Mouse (Mus musculus): Measurements from ENCODE around the gene Zswim1. TPM values are rescaled to one million over a fixed set of nuclear protein-coding genes. Genes with fewer than 3 reads are reported as not detected.
"Not testable (repeated sequence)": the region's sequence is repeated elsewhere in the genome, so short reads cannot be mapped to it uniquely, and the experiment has no call there.

Zswim1 gene
- polyA plus RNA-seq, 1 experiment from 2014 or later: 21.4 TPM

- no peaks in the 10 kb centered on the region for H3K27me3 ChIP-seq
- H3K36me3 ChIP-seq (replicated peaks): peaks cover 75% of the 10 kb centered on the region
- no peaks in the 10 kb centered on the region for H3K9me3 ChIP-seq
- no peak overlapping the region for H3K9ac ChIP-seq
- no peak for ATAC-seq (ENCODE audit: low FRiP score)
- WGBS: 88% methylated on average over 4 of the region's 4 CpGs
- no peak overlapping the region for H3K4me3 ChIP-seq (replicated peaks)
- no peak overlapping the region for H3K27ac ChIP-seq
- H3K4me2 ChIP-seq: no peak overlapping the region
- no peaks in the 10 kb centered on the region for H3K4me1 ChIP-seq
Observed at GRCm38 (mm10) chr2:164795868-164796267, 26.6 kb upstream of the Zswim1 start.

GRCm38 (mm10) chr2:164798554-164798953 is 23.9 kb upstream of the Zswim1 start:
- ATAC-seq (ENCODE audit: low FRiP score); H3K9ac ChIP-seq; H3K4me3 ChIP-seq (replicated peaks); H3K9me3 ChIP-seq; H3K27me3 ChIP-seq; H3K4me2 ChIP-seq; H3K4me1 ChIP-seq; H3K27ac ChIP-seq: not testable (repeated sequence)
- WGBS: 86% methylated on average over 6 of the region's 6 CpGs
- H3K36me3 ChIP-seq (replicated peaks): peaks cover 52% of the 10 kb centered on the region

GRCm38 (mm10) chr2:164800252-164801004 is 22.1 kb upstream of the Zswim1 start:
- H3K4me1 ChIP-seq: peaks cover 12% of the 10 kb centered on the region
- WGBS: 93% methylated on average over 13 of the region's 13 CpGs
- no peak for ATAC-seq (ENCODE audit: low FRiP score)
- H3K9ac ChIP-seq: no peak overlapping the region
- no peaks in the 10 kb centered on the region for H3K27me3 ChIP-seq
- H3K27ac ChIP-seq: no peak overlapping the region
- no peaks in the 10 kb centered on the region for H3K9me3 ChIP-seq
- no peak overlapping the region for H3K4me3 ChIP-seq (replicated peaks)
- H3K4me2 ChIP-seq: no peak overlapping the region
- H3K36me3 ChIP-seq (replicated peaks): peaks cover 42% of the 10 kb centered on the region

- Histone ChIP-seq H3K9ac (peak overlapping the region; percentile 87; the same call in 1 of the 2 replicates), H3K4me3 (replicated peaks) (peak overlapping the region; percentile 74), H3K27ac (no peak overlapping the region), H3K36me3 (replicated peaks) (peaks cover 20% of the 10 kb centered on the region), H3K4me1 (peaks cover 23% of the 10 kb centered on the region), H3K27me3 (no peaks in the 10 kb centered on the region), H3K4me2 (peak overlapping the region; percentile 87), H3K9me3 (no peaks in the 10 kb centered on the region)
- 92% methylated on average over 16 of the region's 16 CpGs for WGBS
- no peak for ATAC-seq (ENCODE audit: low FRiP score)
Observed at GRCm38 (mm10) chr2:164803201-164803920, 19.1 kb upstream of the Zswim1 start.

GRCm38 (mm10) chr2:164803921-164804313 is 18.6 kb upstream of the Zswim1 start:
- Histone ChIP-seq H3K4me3 (replicated peaks) (peak overlapping the region; percentile 74), H3K4me1 (peaks cover 23% of the 10 kb centered on the region), H3K27me3 (no peaks in the 10 kb centered on the region), H3K9me3 (no peaks in the 10 kb centered on the region), H3K36me3 (replicated peaks) (peaks cover 17% of the 10 kb centered on the region; the same call in 1 of the 2 replicates), H3K9ac (peak overlapping the region; percentile 87), H3K27ac (no peak overlapping the region), H3K4me2 (peak overlapping the region; percentile 87)
- ATAC-seq (ENCODE audit: low FRiP score): no peak
- 74% methylated on average over 1 of the region's 1 CpGs for WGBS

- peak within 1 kb of the TSS; percentile 74 for H3K4me3 ChIP-seq (replicated peaks)
- H3K9ac ChIP-seq: peak within 1 kb of the TSS; percentile 87
- no peaks in the 10 kb centered on the region for H3K9me3 ChIP-seq
- peak; percentile 97 for ATAC-seq (ENCODE audit: low FRiP score)
- H3K27me3 ChIP-seq: no peaks in the 10 kb centered on the region
- peaks cover 9% of the 10 kb centered on the region; the same call in 1 of the 2 replicates for H3K36me3 ChIP-seq (replicated peaks)
- H3K4me2 ChIP-seq: peak within 1 kb of the TSS; percentile 91
- under 1% methylated on average over 47 of the region's 47 CpGs for WGBS
- H3K4me1 ChIP-seq: peaks cover 23% of the 10 kb centered on the region
- H3K27ac ChIP-seq: peak within 1 kb of the TSS; percentile 83
Observed at GRCm38 (mm10) chr2:164804533-164805331, 17.8 kb upstream of the Zswim1 start, which contains the start of the genes Acot8 and Zswim3. TSS of gene Acot8 (minus strand) at chr2:164804882. TSS of gene Zswim3 (plus strand) at chr2:164805098.

- peak; percentile 72 for ATAC-seq (ENCODE audit: low FRiP score)
- Histone ChIP-seq H3K4me3 (replicated peaks) (peak overlapping the region; percentile 74), H3K9ac (peak overlapping the region; percentile 76), H3K4me1 (peaks cover 23% of the 10 kb centered on the region), H3K9me3 (no peaks in the 10 kb centered on the region), H3K27me3 (no peaks in the 10 kb centered on the region), H3K36me3 (replicated peaks) (peaks cover 5% of the 10 kb centered on the region; the same call in 1 of the 2 replicates), H3K27ac (peak overlapping the region; percentile 83), H3K4me2 (peak overlapping the region; percentile 91)
- under 1% methylated on average over 21 of the region's 21 CpGs for WGBS
Observed at GRCm38 (mm10) chr2:164805332-164805718, 17.2 kb upstream of the Zswim1 start.

- ATAC-seq (ENCODE audit: low FRiP score): no peak
- no peak overlapping the region for H3K9ac ChIP-seq
Observed at GRCm38 (mm10) chr2:164806614-164807013, 15.9 kb upstream of the Zswim1 start.

GRCm38 (mm10) chr2:164813557-164813956 is 8.9 kb upstream of the Zswim1 start:
- Histone ChIP-seq H3K4me3 (replicated peaks) (no peak overlapping the region), H3K4me2 (no peak overlapping the region), H3K9me3 (no peaks in the 10 kb centered on the region), H3K9ac (no peak overlapping the region), H3K4me1 (no peaks in the 10 kb centered on the region; the same call in 1 of the 2 replicates), H3K27ac (no peak overlapping the region), H3K27me3 (no peaks in the 10 kb centered on the region), H3K36me3 (replicated peaks) (no peaks in the 10 kb centered on the region; the same call in 1 of the 2 replicates)
- no peak for ATAC-seq (ENCODE audit: low FRiP score)
- 66% methylated on average over 2 of the region's 2 CpGs for WGBS

More at GRCm38 (mm10) chr2:164806614-164807013, 15.9 kb upstream of the Zswim1 start:
- Histone ChIP-seq H3K4me1 (peaks cover 23% of the 10 kb centered on the region), H3K4me2 (no peak overlapping the region), H3K27ac (no peak overlapping the region), H3K9me3 (no peaks in the 10 kb centered on the region), H3K27me3 (no peaks in the 10 kb centered on the region), H3K4me3 (replicated peaks) (no peak overlapping the region), H3K36me3 (replicated peaks) (no peaks in the 10 kb centered on the region; the same call in 1 of the 2 replicates)
- WGBS: 85% methylated on average over 7 of the region's 7 CpGs

GRCm38 (mm10) chr2:164815348-164815747 is 7.1 kb upstream of the Zswim1 start:
- no peaks in the 10 kb centered on the region for H3K9me3 ChIP-seq
- no peak overlapping the region for H3K27ac ChIP-seq
- 89% methylated on average over 5 of the region's 5 CpGs for WGBS
- H3K4me1 ChIP-seq: no peaks in the 10 kb centered on the region; the same call in 1 of the 2 replicates
- H3K4me3 ChIP-seq (replicated peaks): no peak overlapping the region
- no peak overlapping the region for H3K4me2 ChIP-seq
- H3K9ac ChIP-seq: no peak overlapping the region
- no peaks in the 10 kb centered on the region for H3K27me3 ChIP-seq
- ATAC-seq (ENCODE audit: low FRiP score): no peak
- H3K36me3 ChIP-seq (replicated peaks): peaks cover 5% of the 10 kb centered on the region; the same call in 1 of the 2 replicates

GRCm38 (mm10) chr2:164815821-164816220 is 6.7 kb upstream of the Zswim1 start:
- no peak for ATAC-seq (ENCODE audit: low FRiP score)
- Histone ChIP-seq H3K27me3 (no peaks in the 10 kb centered on the region), H3K4me1 (no peaks in the 10 kb centered on the region; the same call in 1 of the 2 replicates), H3K9ac (no peak overlapping the region), H3K4me2 (no peak overlapping the region), H3K27ac (no peak overlapping the region), H3K4me3 (replicated peaks) (no peak overlapping the region), H3K9me3 (no peaks in the 10 kb centered on the region), H3K36me3 (replicated peaks) (peaks cover 9% of the 10 kb centered on the region)
- WGBS: 89% methylated on average over 8 of the region's 8 CpGs

All from forebrain, embryonic 12.5 days (tissue).